Mouse (Mus musculus) liver, embryonic 12.5 days (tissue): ENCODE results near the gene Cmtm2b. TPM values are rescaled to one million over a fixed set of nuclear protein-coding genes. Genes with fewer than 3 reads are reported as not detected.

ENCODE experiments used
- ATAC-seq: fragments of 200-750 bp; cut with Nextera tagmentation; 2 replicates; pipeline ENCODE4 v1.8.0; 2017; ENCODE audit warnings: moderate number of reproducible peaks, mild to moderate bottlenecking, moderate library complexity
- H3K27ac ChIP-seq: fragments of 300-500 bp; sonication (generic); 2 replicates; pipeline ENCODE4 v1.5.1; 2016; ENCODE audit warnings: mild to moderate bottlenecking
- H3K27me3 ChIP-seq: fragments of 300-500 bp; sonication (generic); replicated peaks from 2 replicates; pipeline ENCODE4 v1.6.1; 2016; ENCODE audit warnings: mild to moderate bottlenecking, moderate library complexity
- H3K36me3 ChIP-seq: fragments of 300-500 bp; sonication (generic); 2 replicates; pipeline ENCODE4 v1.6.1; 2016; ENCODE audit warnings: mild to moderate bottlenecking, moderate library complexity
- H3K4me1 ChIP-seq: fragments of 300-500 bp; sonication (generic); 2 replicates; pipeline ENCODE4 v1.6.1; 2016
- H3K4me2 ChIP-seq: fragments of 300-500 bp; sonication (generic); 2 replicates; pipeline ENCODE4 v1.6.1; 2016; ENCODE audit warnings: mild to moderate bottlenecking, moderate library complexity
- H3K4me3 ChIP-seq: fragments of 300-500 bp; sonication (generic); 2 replicates; pipeline ENCODE4 v1.5.1; 2016; ENCODE audit warnings: mild to moderate bottlenecking, moderate library complexity
- H3K9ac ChIP-seq: fragments of 300-500 bp; sonication (generic); 2 replicates; pipeline ENCODE4 v1.6.1; 2016; ENCODE audit warnings: mild to moderate bottlenecking, moderate library complexity
- H3K9me3 ChIP-seq: fragments of 300-500 bp; sonication (generic); replicated peaks from 2 replicates; pipeline ENCODE4 v1.6.1; 2016; ENCODE audit warnings: mild to moderate bottlenecking, moderate library complexity
- WGBS: fragments of 180-500 bp; shearing (Covaris S2); methylation state at CpG from one replicate; pipeline ENCODE4 v1.1.7; 2016; ENCODE audit not compliant: insufficient replicate concordance; 5-methylcytosine and 5-hydroxymethylcytosine counted together
- polyA plus RNA-seq: library from polyadenylated mRNA; unstranded; fragments of >200 nt; fragmentation: Nextera tagmentation; extraction: Ambion mirVana; gene quantifications from 2 replicates; pipeline ENCODE4 v1.2.1, GENCODE M21; 2016

Cmtm2b gene
- polyA plus RNA-seq, 1 experiment from 2014 or later, result not detected

- H3K27me3 ChIP-seq, result no peaks in the 10 kb centered on the region
- no peak for ATAC-seq
- no peak overlapping the region for H3K9ac ChIP-seq
- peaks cover 25% of the 10 kb centered on the region for H3K36me3 ChIP-seq
- H3K4me1 ChIP-seq, result peaks cover 16% of the 10 kb centered on the region
- WGBS, result 62% methylated on average over 12 of the region's 12 CpGs
- H3K4me3 ChIP-seq, result no peak overlapping the region
- no peak overlapping the region for H3K4me2 ChIP-seq
- H3K9me3 ChIP-seq, result no peaks in the 10 kb centered on the region
- no peak overlapping the region for H3K27ac ChIP-seq
Observed at GRCm38 (mm10) chr8:104346706-104347105, 24.7 kb downstream of the Cmtm2b start.

GRCm38 (mm10) chr8:104348971-104349370 lies 26.9 kb downstream of the Cmtm2b start:
- 76% methylated on average over 5 of the region's 5 CpGs for WGBS
- no peak overlapping the region for H3K4me2 ChIP-seq

GRCm38 (mm10) chr8:104350047-104350446 lies 28.0 kb downstream of the Cmtm2b start:
- no peak for ATAC-seq
- Histone ChIP-seq H3K36me3 (peaks cover 29% of the 10 kb centered on the region), H3K9ac (no peak overlapping the region), H3K9me3 (no peaks in the 10 kb centered on the region), H3K27ac (no peak overlapping the region), H3K27me3 (no peaks in the 10 kb centered on the region), H3K4me3 (no peak overlapping the region), H3K4me1 (peaks cover 14% of the 10 kb centered on the region), H3K4me2 (no peak overlapping the region)
- 75% methylated on average over 13 of the region's 13 CpGs for WGBS

More at GRCm38 (mm10) chr8:104348971-104349370, 26.9 kb downstream of the Cmtm2b start:
- H3K27ac ChIP-seq, result 0 out of 2 replicates have a peak overlapping the region, but pooled peaks have one; percentile 10
- no peak for ATAC-seq
- peaks cover 14% of the 10 kb centered on the region for H3K4me1 ChIP-seq
- H3K9ac ChIP-seq, result no peak overlapping the region
- H3K27me3 ChIP-seq, result no peaks in the 10 kb centered on the region
- H3K36me3 ChIP-seq, result peaks cover 25% of the 10 kb centered on the region
- H3K4me3 ChIP-seq, result no peak overlapping the region
- no peaks in the 10 kb centered on the region for H3K9me3 ChIP-seq

- H3K36me3 ChIP-seq, result peaks cover 11% of the 10 kb centered on the region
- peaks cover 7% of the 10 kb centered on the region for H3K4me1 ChIP-seq
- H3K4me2 ChIP-seq, result no peak overlapping the region
- no peaks in the 10 kb centered on the region for H3K27me3 ChIP-seq
- peak; percentile 35; the same call in 1 of the 2 replicates for ATAC-seq
- no peak overlapping the region for H3K9ac ChIP-seq
- H3K9me3 ChIP-seq, result no peaks in the 10 kb centered on the region
- H3K27ac ChIP-seq, result no peak overlapping the region
- H3K4me3 ChIP-seq, result no peak overlapping the region
- WGBS, result 50% methylated on average over 5 of the region's 5 CpGs
Observed at GRCm38 (mm10) chr8:104353186-104353585, 31.2 kb downstream of the Cmtm2b start.

GRCm38 (mm10) chr8:104354504-104354903 lies 32.5 kb downstream of the Cmtm2b start:
- Histone ChIP-seq H3K9ac (no peak overlapping the region), H3K27ac (no peak overlapping the region), H3K27me3 (no peaks in the 10 kb centered on the region), H3K36me3 (peaks cover 11% of the 10 kb centered on the region), H3K9me3 (no peaks in the 10 kb centered on the region), H3K4me1 (peaks cover under 1% of the 10 kb centered on the region; the same call in 1 of the 2 replicates), H3K4me3 (no peak overlapping the region), H3K4me2 (no peak overlapping the region)
- ATAC-seq, result no peak
- WGBS, result 71% methylated on average over 10 of the region's 10 CpGs

- H3K9me3 ChIP-seq, result no peaks in the 10 kb centered on the region
- H3K27ac ChIP-seq, result no peak overlapping the region
- H3K4me1 ChIP-seq, result 0 out of 2 replicates have a peak, but pooled peaks cover 6% of the 10 kb centered on the region
- no peak for ATAC-seq
- no peak overlapping the region for H3K4me2 ChIP-seq
- no peak overlapping the region for H3K9ac ChIP-seq
- peaks cover 11% of the 10 kb centered on the region for H3K36me3 ChIP-seq
- WGBS, result 56% methylated on average over 3 of the region's 3 CpGs
- no peak overlapping the region for H3K4me3 ChIP-seq
- no peaks in the 10 kb centered on the region for H3K27me3 ChIP-seq
Observed at GRCm38 (mm10) chr8:104358637-104359036, 36.6 kb downstream of the Cmtm2b start.

GRCm38 (mm10) chr8:104359778-104360456 lies 37.9 kb downstream of the Cmtm2b start:
- 72% methylated on average over 15 of the region's 15 CpGs for WGBS
- Histone ChIP-seq H3K4me1 (0 out of 2 replicates have a peak, but pooled peaks cover 6% of the 10 kb centered on the region), H3K27ac (no peak overlapping the region), H3K36me3 (peaks cover 2% of the 10 kb centered on the region), H3K9me3 (no peaks in the 10 kb centered on the region), H3K9ac (no peak overlapping the region), H3K4me3 (no peak overlapping the region), H3K4me2 (no peak overlapping the region), H3K27me3 (no peaks in the 10 kb centered on the region)
- peak; percentile 52; the same call in 1 of the 2 replicates for ATAC-seq

- H3K4me1 ChIP-seq, result peaks cover 5% of the 10 kb centered on the region; the same call in 1 of the 2 replicates
- no peaks in the 10 kb centered on the region for H3K27me3 ChIP-seq
- no peak overlapping the region for H3K27ac ChIP-seq
- no peaks in the 10 kb centered on the region for H3K9me3 ChIP-seq
- no peak overlapping the region for H3K4me2 ChIP-seq
- WGBS, result 80% methylated on average over 9 of the region's 9 CpGs
- no peaks in the 10 kb centered on the region for H3K36me3 ChIP-seq
- H3K4me3 ChIP-seq, result no peak overlapping the region
- ATAC-seq, result 0 out of 2 replicates have a peak, but pooled peaks have one; percentile 24
- no peak overlapping the region for H3K9ac ChIP-seq
Observed at GRCm38 (mm10) chr8:104365695-104366094, 43.7 kb downstream of the Cmtm2b start.

- no peaks in the 10 kb centered on the region for H3K36me3 ChIP-seq
- H3K4me1 ChIP-seq, result peaks cover 5% of the 10 kb centered on the region; the same call in 1 of the 2 replicates
- no peak overlapping the region for H3K9ac ChIP-seq
- no peak overlapping the region for H3K4me2 ChIP-seq
- no peak overlapping the region for H3K4me3 ChIP-seq
- no peaks in the 10 kb centered on the region for H3K27me3 ChIP-seq
- no peak overlapping the region for H3K27ac ChIP-seq
- no peaks in the 10 kb centered on the region for H3K9me3 ChIP-seq
- ATAC-seq, result no peak
- 70% methylated on average over 5 of the region's 5 CpGs for WGBS
Observed at GRCm38 (mm10) chr8:104367398-104367797, 45.4 kb downstream of the Cmtm2b start.

- WGBS, result 72% methylated on average over 12 of the region's 12 CpGs
- Histone ChIP-seq H3K27ac (no peak overlapping the region), H3K27me3 (no peaks in the 10 kb centered on the region), H3K36me3 (no peaks in the 10 kb centered on the region), H3K4me3 (no peak overlapping the region), H3K4me2 (no peak overlapping the region), H3K9ac (no peak overlapping the region), H3K9me3 (no peaks in the 10 kb centered on the region), H3K4me1 (peaks cover 8% of the 10 kb centered on the region; the same call in 1 of the 2 replicates)
- no peak for ATAC-seq
Observed at GRCm38 (mm10) chr8:104369591-104369990, 47.6 kb downstream of the Cmtm2b start.

- WGBS, result 62% methylated on average over 6 of the region's 6 CpGs
- ATAC-seq, result no peak
- H3K4me1 ChIP-seq, result peaks cover 8% of the 10 kb centered on the region; the same call in 1 of the 2 replicates
- H3K27me3 ChIP-seq, result no peaks in the 10 kb centered on the region
- no peak overlapping the region for H3K9ac ChIP-seq
- H3K27ac ChIP-seq, result no peak overlapping the region
- no peak overlapping the region for H3K4me3 ChIP-seq
- no peaks in the 10 kb centered on the region for H3K9me3 ChIP-seq
- no peak overlapping the region for H3K4me2 ChIP-seq
- H3K36me3 ChIP-seq, result no peaks in the 10 kb centered on the region
Observed at GRCm38 (mm10) chr8:104370071-104370470, 48.0 kb downstream of the Cmtm2b start.

GRCm38 (mm10) chr8:104371121-104371520 lies 49.1 kb downstream of the Cmtm2b start:
- Histone ChIP-seq H3K4me3 (no peak overlapping the region), H3K36me3 (no peaks in the 10 kb centered on the region), H3K4me1 (peaks cover 7% of the 10 kb centered on the region; the same call in 1 of the 2 replicates), H3K4me2 (no peak overlapping the region), H3K9ac (no peak overlapping the region), H3K9me3 (no peaks in the 10 kb centered on the region), H3K27ac (no peak overlapping the region), H3K27me3 (no peaks in the 10 kb centered on the region)
- ATAC-seq, result no peak
- 69% methylated on average over 6 of the region's 6 CpGs for WGBS
